Mouse (Mus musculus): ENCODE measurements around the gene Plxnb2.

DNA sequence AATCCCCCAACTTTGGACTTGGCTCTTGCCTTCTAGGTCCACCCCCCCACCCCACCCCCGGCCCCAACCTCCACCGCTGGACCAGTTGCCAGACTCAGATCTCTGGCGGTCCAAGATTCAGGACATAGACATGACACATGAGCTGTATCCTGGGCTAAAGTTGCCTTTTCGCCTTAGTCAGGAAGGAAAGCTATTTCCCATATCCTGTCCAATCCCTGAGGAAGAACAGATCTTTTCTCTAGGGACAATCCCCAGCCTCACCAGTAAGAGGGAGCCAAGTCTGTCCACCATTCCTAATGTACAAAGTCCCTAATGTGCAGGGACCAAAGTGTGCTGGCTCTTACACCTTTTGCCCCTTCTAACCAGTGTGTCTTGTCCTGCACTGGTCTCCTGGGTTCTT, 38.7 kb downstream of the Plxnb2 start:
- TF ChIP-seq CTCF (IDR thresholded peaks at IDR 0.05; ENCODE audit: low read depth) (no peak), EP300 (IDR thresholded peaks at IDR 0.05; ENCODE audit: low read depth) (no peak)
